Mouse (Mus musculus) erythroblast, embryonic 14.5 days (primary cell): ENCODE results near the gene Kdelr3.

Experiments used
- GATA1 ChIP-seq: IDR thresholded peaks from 2 replicates; pipeline ENCODE4 v1.6.1; 2012; ENCODE audit warnings: low read length, inconsistent platforms, mixed read lengths
- TAL1 ChIP-seq: IDR thresholded peaks from 3 replicates; pipeline ENCODE4 v1.6.1; 2012; ENCODE audit warnings: low read length, inconsistent platforms, mixed read lengths

- TF ChIP-seq GATA1 (no peak), TAL1 (no peak)
These were observed 5.8 kb upstream of the Kdelr3 start for GRCm38 (mm10) chr15:79510425-79510824.
